Mouse (Mus musculus) bone marrow, adult 2 months (tissue): ENCODE measurements around the gene Hnf1b.

ENCODE experiments used
- CTCF ChIP-seq: fragments of 200-500 bp; IDR thresholded peaks from 2 replicates; pipeline ENCODE4 v1.5.1; 2011; ENCODE audit warnings: low read length, control low read depth; ENCODE audit not compliant: control insufficient read depth, insufficient read depth
- POLR2A ChIP-seq: fragments of 200-500 bp; IDR thresholded peaks from 2 replicates; pipeline ENCODE4 v1.6.1; 2011; ENCODE audit warnings: low read depth, mild to moderate bottlenecking, control low read depth, low read length, borderline replicate concordance; ENCODE audit not compliant: control insufficient read depth

DNA sequence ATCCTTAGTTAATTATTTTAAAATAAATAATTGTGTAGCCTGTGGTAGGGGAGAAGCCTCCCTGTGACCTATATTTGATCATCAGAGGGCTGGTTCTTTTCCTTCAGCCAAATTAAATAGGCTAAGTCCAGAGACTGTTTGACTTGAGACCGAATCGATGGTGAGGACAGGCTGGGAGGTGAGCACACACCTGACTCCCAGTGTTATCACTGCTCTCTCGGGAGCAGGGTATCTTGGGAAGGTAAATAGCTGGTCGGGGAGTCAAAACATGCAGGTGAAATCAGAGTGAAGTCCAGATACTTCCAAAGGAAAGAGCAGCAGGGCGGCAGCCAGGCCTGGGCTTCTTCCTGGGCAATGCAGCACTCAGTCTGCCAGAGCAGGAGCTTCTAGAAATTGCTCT lies 31.6 kb downstream of the Hnf1b start:
- TF ChIP-seq POLR2A = no peak
- no peak for TF ChIP-seq CTCF
